Mouse (Mus musculus) cortical plate, adult 2 months (tissue): ENCODE measurements around the gene Tnxb. TPM values are rescaled to one million over a fixed set of nuclear protein-coding genes. Genes with fewer than 3 reads are reported as not detected.

Experiments
- H3K27ac ChIP-seq: fragments of 200-500 bp; 2 replicates; pipeline ENCODE4 v1.5.1; 2012; ENCODE audit warnings: low read length, control low read depth, inconsistent platforms; ENCODE audit not compliant: insufficient read depth
- H3K4me1 ChIP-seq: fragments of 200-500 bp; 2 replicates; pipeline ENCODE4 v1.6.1; 2011; ENCODE audit warnings: low read length; ENCODE audit not compliant: control insufficient read depth, insufficient read depth
- H3K4me3 ChIP-seq: fragments of 200-500 bp; 2 replicates; pipeline ENCODE4 v1.5.1; 2011; ENCODE audit warnings: mild to moderate bottlenecking, low read length, control low read depth; ENCODE audit not compliant: insufficient read depth
- CTCF ChIP-seq: fragments of 200-500 bp; IDR thresholded peaks from 2 replicates; pipeline ENCODE4 v1.5.1; 2011; ENCODE audit warnings: mild to moderate bottlenecking, control low read depth, low read length; ENCODE audit not compliant: insufficient read depth; ENCODE audit errors: extremely low read depth
- POLR2A ChIP-seq: fragments of 200-500 bp; IDR thresholded peaks from 2 replicates; pipeline ENCODE4 v1.6.1; 2011; ENCODE audit warnings: mild to moderate bottlenecking, low read length, control low read depth; ENCODE audit not compliant: insufficient read depth; ENCODE audit errors: extremely low read depth
- polyA plus RNA-seq: library from polyadenylated mRNA; depleted of rRNA; stranded (reverse); fragments of >200 nt; gene quantifications from 2 replicates; pipeline ENCODE4 v1.2.3, GENCODE M21; 2012

Tnxb gene
- polyA plus RNA-seq, 1 experiment: 2.2 TPM

DNA sequence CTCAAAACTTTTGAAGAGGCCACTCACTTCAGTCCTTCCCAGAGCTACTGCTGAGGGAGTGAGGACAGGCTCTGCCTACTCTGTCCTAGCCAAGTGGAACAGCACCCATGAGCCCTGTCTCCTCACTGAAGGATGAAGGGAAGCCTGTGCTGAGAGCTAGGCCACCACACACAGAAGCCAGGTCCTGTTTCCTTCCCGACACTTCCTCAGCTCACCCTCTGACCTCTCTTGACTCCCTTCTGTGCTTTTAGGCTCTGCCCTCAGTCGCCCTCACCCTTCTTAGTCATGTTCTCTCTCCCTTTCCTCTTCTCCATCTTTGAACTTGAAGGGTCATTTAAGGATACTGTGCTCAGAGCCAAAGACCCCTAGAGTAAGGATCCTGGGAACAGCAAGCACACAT, 13.1 kb upstream of the Tnxb start:
- Histone ChIP-seq H3K27ac (no peak overlapping the region), H3K4me1 (no peaks in the 10 kb centered on the region), H3K4me3 (no peak overlapping the region)
- TF ChIP-seq POLR2A: no peak
- no peak for TF ChIP-seq CTCF

DNA sequence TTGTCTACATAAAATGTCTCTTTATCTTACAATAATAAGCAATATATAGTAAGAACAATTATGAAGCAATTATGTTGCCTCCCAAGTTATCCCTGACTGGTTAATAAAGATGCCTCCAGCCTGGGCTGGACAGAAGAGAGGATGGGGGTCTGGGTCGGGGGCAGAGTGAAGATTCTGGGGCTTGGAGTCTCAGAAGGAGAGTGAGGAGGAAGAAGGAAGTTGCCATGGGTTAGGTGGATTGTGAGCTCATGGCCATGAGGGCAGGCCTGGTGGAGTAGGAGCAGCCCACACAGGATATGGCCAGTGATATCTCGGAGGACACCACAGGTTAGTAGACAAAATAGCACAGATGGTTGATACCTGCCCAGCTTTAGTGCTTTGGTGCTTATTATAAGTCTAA, 12.2 kb upstream of the Tnxb start:
- no peaks in the 10 kb centered on the region for H3K4me1 ChIP-seq
- TF ChIP-seq POLR2A: no peak
- no peak for TF ChIP-seq CTCF
- H3K27ac ChIP-seq: no peak overlapping the region
- H3K4me3 ChIP-seq: no peak overlapping the region

DNA sequence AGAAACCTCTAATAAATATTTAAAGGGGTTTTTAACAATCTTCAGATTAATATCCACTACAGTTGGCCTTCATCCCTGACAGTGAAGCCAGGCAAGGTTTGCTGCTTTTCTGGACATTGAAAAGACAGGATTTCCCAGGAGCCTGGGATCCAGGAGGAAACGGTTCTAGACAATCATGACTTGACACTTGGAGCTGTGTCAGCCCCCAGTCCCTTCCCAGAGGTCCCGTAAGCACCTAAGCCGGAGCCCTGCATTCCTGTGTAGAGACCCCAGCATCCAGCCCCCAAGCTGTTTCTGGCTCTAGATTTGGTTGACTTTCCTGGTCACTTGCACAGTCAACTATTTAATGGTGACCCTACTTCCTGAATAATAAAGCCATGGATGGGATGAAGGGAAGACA, 11.7 kb upstream of the Tnxb start:
- no peak overlapping the region for H3K4me3 ChIP-seq
- H3K4me1 ChIP-seq: no peaks in the 10 kb centered on the region
- H3K27ac ChIP-seq: no peak overlapping the region
- no peak for TF ChIP-seq POLR2A
- no peak for TF ChIP-seq CTCF

- TF ChIP-seq CTCF (no peak), POLR2A (no peak)
- H3K4me3 ChIP-seq: no peak overlapping the region
- no peak overlapping the region for H3K27ac ChIP-seq
- no peaks in the 10 kb centered on the region for H3K4me1 ChIP-seq
Observed at GRCm38 (mm10) chr17:34659181-34659896, 11.0 kb upstream of the Tnxb start.

DNA sequence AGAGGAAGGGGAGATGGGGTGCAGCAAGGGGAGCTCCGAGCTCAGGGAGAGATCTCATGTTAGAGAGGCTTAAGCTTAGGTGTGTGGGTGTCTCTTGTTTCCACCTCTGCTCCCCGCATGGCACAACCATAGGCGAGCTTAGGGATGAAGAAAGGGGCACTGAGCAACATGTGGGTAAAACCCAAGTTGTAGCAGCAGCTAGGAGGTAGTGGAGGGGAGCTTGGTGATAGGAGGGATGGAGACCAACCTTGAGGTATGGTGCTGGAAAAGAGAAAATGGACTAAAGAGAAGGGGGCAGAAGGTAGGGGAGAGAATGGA, 10.5 kb upstream of the Tnxb start:
- Histone ChIP-seq H3K4me3 (no peak overlapping the region), H3K27ac (no peak overlapping the region), H3K4me1 (no peaks in the 10 kb centered on the region)
- no peak for TF ChIP-seq CTCF
- TF ChIP-seq POLR2A: no peak

GRCm38 (mm10) chr17:34660259-34660820, 10.0 kb upstream of the Tnxb start:
- TF ChIP-seq POLR2A: no peak
- TF ChIP-seq CTCF: no peak
- Histone ChIP-seq H3K4me1 (no peaks in the 10 kb centered on the region), H3K4me3 (no peak overlapping the region)

DNA sequence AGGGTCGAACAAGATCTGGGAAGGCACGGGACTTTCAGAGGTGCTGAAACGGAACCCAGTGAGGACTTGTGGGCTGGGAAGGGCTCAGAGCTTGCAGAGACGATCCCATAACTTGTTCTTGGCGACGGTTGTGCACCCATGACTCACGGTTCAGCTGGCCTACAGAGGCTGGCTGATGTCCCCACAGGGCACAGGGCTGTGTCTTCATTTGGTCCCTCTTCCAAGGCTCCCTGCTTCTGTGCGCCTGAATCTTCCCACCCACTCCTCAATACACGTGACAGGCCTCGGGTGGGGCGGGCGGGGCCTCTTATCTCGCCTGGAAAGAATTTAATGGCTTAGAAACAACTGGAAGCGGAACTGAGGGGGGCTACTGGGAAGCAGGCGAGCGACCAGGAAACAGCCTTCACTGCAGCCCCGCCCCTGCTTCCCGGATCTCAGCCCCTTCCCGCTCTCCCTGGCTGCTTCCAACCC, 9.2 kb upstream of the Tnxb start:
- no peaks in the 10 kb centered on the region for H3K4me1 ChIP-seq
- TF ChIP-seq POLR2A (no peak), CTCF (no peak)
- no peak overlapping the region for H3K4me3 ChIP-seq
- no peak overlapping the region for H3K27ac ChIP-seq

More at GRCm38 (mm10) chr17:34660259-34660820, 10.0 kb upstream of the Tnxb start:
- H3K27ac ChIP-seq: no peak overlapping the region

- H3K4me3 ChIP-seq: no peak overlapping the region
- TF ChIP-seq POLR2A: no peak
- TF ChIP-seq CTCF: no peak
- no peak overlapping the region for H3K27ac ChIP-seq
- no peaks in the 10 kb centered on the region for H3K4me1 ChIP-seq
Observed at GRCm38 (mm10) chr17:34662468-34662867, 7.9 kb upstream of the Tnxb start.

DNA sequence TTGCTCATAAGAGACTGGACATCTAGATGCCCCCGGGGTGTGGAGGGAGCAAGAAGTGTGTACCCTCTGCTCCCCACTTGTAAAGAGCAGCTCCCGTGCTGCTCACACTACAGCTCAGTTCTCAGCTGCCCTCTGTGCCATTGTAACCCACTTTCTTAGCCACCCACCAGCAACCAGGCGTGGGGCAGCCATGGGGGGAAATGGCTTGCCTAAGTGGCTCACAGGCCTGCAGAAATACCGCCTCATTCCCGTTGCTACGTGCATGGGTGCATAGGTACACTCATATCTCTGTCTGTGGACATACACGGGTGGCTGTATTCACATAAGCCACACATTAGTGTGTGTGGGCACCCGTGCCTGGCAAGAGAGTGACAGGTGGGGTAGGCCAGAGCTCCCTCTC, 7.4 kb upstream of the Tnxb start:
- no peaks in the 10 kb centered on the region for H3K4me1 ChIP-seq
- H3K27ac ChIP-seq: no peak overlapping the region
- TF ChIP-seq POLR2A (no peak), CTCF (no peak)
- H3K4me3 ChIP-seq: no peak overlapping the region

- Histone ChIP-seq H3K4me3 (no peak overlapping the region), H3K27ac (no peak overlapping the region), H3K4me1 (no peaks in the 10 kb centered on the region)
- TF ChIP-seq CTCF (no peak), POLR2A (no peak)
Observed at GRCm38 (mm10) chr17:34663558-34663957, 6.8 kb upstream of the Tnxb start.
